Mouse (Mus musculus) liver, embryonic 14.5 days (tissue): Measurements from ENCODE around the gene Rimklb. TPM values are rescaled to one million over a fixed set of nuclear protein-coding genes. Genes with fewer than 3 reads are reported as not detected.
"Not testable (repeated sequence)": the region's sequence is repeated elsewhere in the genome, so short reads cannot be mapped to it uniquely, and the experiment has no call there.

Experiments used
- ATAC-seq: fragments of 200-750 bp; cut with Nextera tagmentation; 2 replicates; pipeline ENCODE4 v1.8.0; 2017; ENCODE audit warnings: moderate number of reproducible peaks, mild to moderate bottlenecking, moderate library complexity; ENCODE audit not compliant: insufficient read depth
- DNase-seq, 3 experiments: peaks; one replicate each; pipeline ENCODE4 v3.0.0-alpha.2; 2012 to 2013; ENCODE audit warnings: low read depth in 3 of 3, low spot score in 3 of 3
- H3K27ac ChIP-seq: fragments of 300-500 bp; sonication (generic); 2 replicates; pipeline ENCODE4 v1.5.1; 2014; ENCODE audit warnings: moderate library complexity, mild to moderate bottlenecking, control low read depth, inconsistent platforms
- H3K27me3 ChIP-seq: fragments of 300-500 bp; sonication (generic); 2 replicates; pipeline ENCODE4 v1.6.1; 2014; ENCODE audit warnings: mild to moderate bottlenecking, low read length, moderate library complexity; ENCODE audit not compliant: control insufficient read depth, insufficient read depth
- H3K36me3 ChIP-seq: fragments of 300-500 bp; sonication (generic); replicated peaks from 2 replicates; pipeline ENCODE4 v1.6.1; 2014; ENCODE audit warnings: low read depth; ENCODE audit not compliant: control insufficient read depth, insufficient read depth
- H3K4me1 ChIP-seq, 2 experiments: fragments of 200-500 bp in 1 of 2; fragments of 300-500 bp in 1 of 2; sonication (generic) in 1 of 2; replicated peaks; 2 replicates each; pipeline ENCODE4 v1.6.1; 2012 to 2014; ENCODE audit warnings: antibody characterized with exemption in 1 of 2, inconsistent platforms in 1 of 2, low read length in 1 of 2; ENCODE audit not compliant: control insufficient read depth in 2 of 2, insufficient read depth in 2 of 2
- H3K4me2 ChIP-seq: fragments of 300-500 bp; sonication (generic); 2 replicates; pipeline ENCODE4 v1.6.1; 2014; ENCODE audit warnings: low read depth, mild to moderate bottlenecking, control low read depth, moderate library complexity
- H3K4me3 ChIP-seq, 2 experiments: fragments of 200-500 bp in 1 of 2; fragments of 300-500 bp in 1 of 2; sonication (generic) in 1 of 2; 2 replicates each; pipeline ENCODE4 v1.5.1; 2012 to 2014; ENCODE audit warnings: low read depth in 2 of 2, low read length in 2 of 2, mild to moderate bottlenecking in 2 of 2, control low read depth in 1 of 2, inconsistent platforms in 1 of 2, moderate library complexity in 1 of 2; ENCODE audit not compliant: insufficient read depth in 1 of 2
- H3K9ac ChIP-seq: fragments of 300-500 bp; sonication (generic); replicated peaks from 2 replicates; pipeline ENCODE4 v1.6.1; 2014; ENCODE audit warnings: mild to moderate bottlenecking, control low read depth, moderate library complexity
- H3K9me3 ChIP-seq: fragments of 300-500 bp; sonication (generic); 2 replicates; pipeline ENCODE4 v1.6.1; 2016; ENCODE audit warnings: low read length, mixed read lengths; ENCODE audit not compliant: control insufficient read depth
- CTCF ChIP-seq: IDR thresholded peaks from 2 replicates; pipeline ENCODE4 v1.5.1; 2016; ENCODE audit warnings: antibody characterized with exemption, low read depth, control low read depth
- EP300 ChIP-seq: IDR thresholded peaks from 2 replicates; pipeline ENCODE4 v1.6.1; 2016; ENCODE audit warnings: antibody characterized with exemption, low read depth
- WGBS: fragments of 180-500 bp; shearing (Covaris S2); extraction: QIAGEN DNeasy Blood & Tissue Kit; methylation state at CpG from one replicate; pipeline ENCODE4 v1.1.7; 2014; ENCODE audit not compliant: insufficient replicate concordance; 5-methylcytosine and 5-hydroxymethylcytosine counted together
- polyA plus RNA-seq, 2 experiments: library from polyadenylated mRNA; depleted of rRNA in 1 of 2; stranded (reverse) in 1 of 2; unstranded in 1 of 2; fragments of >200 nt; fragmentation: Nextera tagmentation in 1 of 2; extraction: Ambion mirVana in 1 of 2; gene quantifications; 2 replicates each; pipeline versions ENCODE4 v1.2.1 to v1.2.3; 2012 to 2014

The Rimklb gene
- polyA plus RNA-seq, 2 experiments: 0.74 to 1.1 TPM

GRCm38 (mm10) chr6:122527596-122527995 is 29.0 kb upstream of the Rimklb start:
- no peak for ATAC-seq
- Histone ChIP-seq H3K27ac (no peak overlapping the region), H3K4me1 (no peaks in the 10 kb centered on the region), H3K9ac (no peak overlapping the region), H3K9me3 (no peaks in the 10 kb centered on the region), H3K36me3 (no peaks in the 10 kb centered on the region), H3K4me2 (no peak overlapping the region), H3K4me3 (no peak overlapping the region), H3K27me3 (no peaks in the 10 kb centered on the region)
- TF ChIP-seq CTCF: no peak
- no peak for TF ChIP-seq EP300
- no peak for DNase-seq
- WGBS: 13% methylated on average over 12 of the region's 12 CpGs

GRCm38 (mm10) chr6:122523289-122523688 is 24.7 kb upstream of the Rimklb start:
- TF ChIP-seq EP300: no peak
- DNase-seq (no peak), ATAC-seq (no peak)
- Histone ChIP-seq H3K27me3 (no peaks in the 10 kb centered on the region), H3K27ac (no peak overlapping the region), H3K9me3 (no peaks in the 10 kb centered on the region), H3K4me1 (no peaks in the 10 kb centered on the region), H3K4me3 (no peak overlapping the region), H3K4me2 (no peak overlapping the region), H3K36me3 (no peaks in the 10 kb centered on the region), H3K9ac (no peak overlapping the region)
- WGBS: 69% methylated on average over 8 of the region's 8 CpGs

GRCm38 (mm10) chr6:122522595-122522994 is 24.0 kb upstream of the Rimklb start:
- no peaks in the 10 kb centered on the region for H3K9me3 ChIP-seq
- H3K27me3 ChIP-seq: no peaks in the 10 kb centered on the region
- H3K36me3 ChIP-seq: no peaks in the 10 kb centered on the region
- H3K4me1 ChIP-seq: no peaks in the 10 kb centered on the region
- no peak overlapping the region for H3K4me2 ChIP-seq
- no peak overlapping the region for H3K9ac ChIP-seq
- no peak overlapping the region for H3K27ac ChIP-seq
- ATAC-seq (no peak), DNase-seq (no peak)
- H3K4me3 ChIP-seq: no peak overlapping the region
- 58% methylated on average over 9 of the region's 9 CpGs for WGBS
- TF ChIP-seq CTCF: no peak
- no peak for TF ChIP-seq EP300

- ATAC-seq (no peak), DNase-seq (no peak)
- TF ChIP-seq EP300 (no peak), CTCF (no peak; the same call in 1 of the 2 replicates)
- no peaks in the 10 kb centered on the region for H3K4me1 ChIP-seq
- no peaks in the 10 kb centered on the region for H3K36me3 ChIP-seq
- 53% methylated on average over 2 of the region's 2 CpGs for WGBS
- no peaks in the 10 kb centered on the region for H3K27me3 ChIP-seq
- H3K4me2 ChIP-seq: no peak overlapping the region
- no peak overlapping the region for H3K27ac ChIP-seq
- no peak overlapping the region for H3K4me3 ChIP-seq
- H3K9ac ChIP-seq: no peak overlapping the region
- H3K9me3 ChIP-seq: no peaks in the 10 kb centered on the region
Observed at GRCm38 (mm10) chr6:122519384-122519783, 20.8 kb upstream of the Rimklb start.

- ATAC-seq (no peak), DNase-seq (no peak)
- 50% methylated on average over 1 of the region's 1 CpGs for WGBS
- H3K36me3 ChIP-seq: no peaks in the 10 kb centered on the region
- no peak for TF ChIP-seq CTCF
- TF ChIP-seq EP300: no peak
- no peaks in the 10 kb centered on the region for H3K9me3 ChIP-seq
- no peak overlapping the region for H3K4me3 ChIP-seq
- no peaks in the 10 kb centered on the region for H3K27me3 ChIP-seq
- H3K4me2 ChIP-seq: no peak overlapping the region
- H3K9ac ChIP-seq: no peak overlapping the region
- H3K4me1 ChIP-seq: no peaks in the 10 kb centered on the region
- no peak overlapping the region for H3K27ac ChIP-seq
Observed at GRCm38 (mm10) chr6:122517668-122518067, 19.1 kb upstream of the Rimklb start.

- not testable (repeated sequence) for H3K9me3 ChIP-seq, H3K27ac ChIP-seq, H3K27me3 ChIP-seq, H3K4me1 ChIP-seq, H3K36me3 ChIP-seq, H3K4me2 ChIP-seq, DNase-seq, H3K4me3 ChIP-seq, H3K9ac ChIP-seq, ATAC-seq
- 69% methylated on average over 2 of the region's 2 CpGs for WGBS
Observed at GRCm38 (mm10) chr6:122515762-122516161, 17.2 kb upstream of the Rimklb start.
